Mouse (Mus musculus) inflammation-experienced regulatory T-cells, adult 6 months (primary cell): ENCODE measurements around the gene Cyren. TPM values are rescaled to one million over a fixed set of nuclear protein-coding genes. Genes with fewer than 3 reads are reported as not detected.

Source experiments
- ATAC-seq: one replicate; pipeline ENCODE4 v1.8.0; 2017
- polyA plus RNA-seq, 3 experiments: library from polyadenylated mRNA; unstranded; fragments of 100-300 nt; shearing (Covaris generic); gene quantifications; one replicate each; pipeline ENCODE4 v1.2.1; 2017

Gene Cyren
- 1 to 10 TPM; 5.7 to 6.7 (median 6.5) TPM for polyA plus RNA-seq

GRCm38 (mm10) chr6:34877509-34878321 lies at the start of gene Cyren:
Cyren (minus strand) TSS chr6:34878060.
- ATAC-seq: peak; percentile 90

GRCm38 (mm10) chr6:34927594-34927993 lies 49.7 kb upstream of the Cyren start:
- ATAC-seq: no peak

- ATAC-seq: peak; percentile 88
Measured at GRCm38 (mm10) chr6:34927156-34927555, 49.3 kb upstream of the Cyren start.

GRCm38 (mm10) chr6:34921941-34922340 lies 44.1 kb upstream of the Cyren start:
- ATAC-seq: no peak

GRCm38 (mm10) chr6:34920631-34921030 lies 42.8 kb upstream of the Cyren start:
- ATAC-seq: no peak

- ATAC-seq: no peak
Measured at GRCm38 (mm10) chr6:34919956-34920355, 42.1 kb upstream of the Cyren start, which contains the start of gene Stra8. Stra8 (plus strand) TSS chr6:34920163.

GRCm38 (mm10) chr6:34919146-34919545 lies 41.3 kb upstream of the Cyren start:
- no peak for ATAC-seq

GRCm38 (mm10) chr6:34914462-34914861 lies 36.6 kb upstream of the Cyren start:
- ATAC-seq: no peak

- ATAC-seq: no peak
Measured at GRCm38 (mm10) chr6:34913341-34914040, 35.6 kb upstream of the Cyren start.

- ATAC-seq: peak; percentile 92
Measured at GRCm38 (mm10) chr6:34910371-34911219, 32.7 kb upstream of the Cyren start, which contains the start of gene Wdr91. Wdr91 (minus strand) TSS chr6:34910876.

- no peak for ATAC-seq
Measured at GRCm38 (mm10) chr6:34909631-34910345, 31.9 kb upstream of the Cyren start.

- ATAC-seq: no peak
Measured at GRCm38 (mm10) chr6:34907696-34908260, 29.9 kb upstream of the Cyren start.

GRCm38 (mm10) chr6:34907121-34907614 lies 29.3 kb upstream of the Cyren start:
- ATAC-seq: no peak

- no peak for ATAC-seq
Measured at GRCm38 (mm10) chr6:34906661-34907060, 28.8 kb upstream of the Cyren start.

- no peak for ATAC-seq
Measured at GRCm38 (mm10) chr6:34906125-34906524, 28.3 kb upstream of the Cyren start.

- no peak for ATAC-seq
Measured at GRCm38 (mm10) chr6:34904361-34904760, 26.5 kb upstream of the Cyren start.

GRCm38 (mm10) chr6:34903851-34904250 lies 26.0 kb upstream of the Cyren start:
- no peak for ATAC-seq

GRCm38 (mm10) chr6:34903441-34903840 lies 25.6 kb upstream of the Cyren start:
- no peak for ATAC-seq

- no peak for ATAC-seq
Measured at GRCm38 (mm10) chr6:34902578-34902977, 24.7 kb upstream of the Cyren start.

- ATAC-seq: peak; percentile 72
Measured at GRCm38 (mm10) chr6:34901911-34902444, 24.1 kb upstream of the Cyren start.

GRCm38 (mm10) chr6:34900990-34901389 lies 23.1 kb upstream of the Cyren start:
- ATAC-seq: no peak
